Mouse (Mus musculus) midbrain, postnatal 0 days (tissue): ENCODE measurements at regions not wholly inside any gene's neighbourhood (a gene's known extent, or its start where the extent isn't known, plus 50 kb on each side); places are given as distances from the start of the nearest gene placed in this dataset.
A peak's percentile ranks its signal among the peaks of the same experiment; 100 is the strongest.

Experiments used
- ATAC-seq: fragments of 200-750 bp; cut with Nextera tagmentation; 2 replicates; pipeline ENCODE4 v1.8.0; 2017; ENCODE audit warnings: moderate number of reproducible peaks, mild to moderate bottlenecking, moderate TSS enrichment, moderate library complexity; ENCODE audit not compliant: low FRiP score
- DNase-seq: peaks from one replicate; pipeline ENCODE4 v3.0.0-alpha.2; 2015; ENCODE audit warnings: low spot score
- H3K27ac ChIP-seq: fragments of 300-500 bp; sonication (generic); 2 replicates; pipeline ENCODE4 v1.5.1; 2014; ENCODE audit warnings: low read depth, mild to moderate bottlenecking, low read length, mixed read lengths
- H3K27me3 ChIP-seq: fragments of 300-500 bp; sonication (generic); 2 replicates; pipeline ENCODE4 v1.6.1; 2014; ENCODE audit warnings: low read length, control low read depth, mixed read lengths; ENCODE audit not compliant: insufficient read depth
- H3K36me3 ChIP-seq: fragments of 300-500 bp; sonication (generic); 2 replicates; pipeline ENCODE4 v1.6.1; 2014; ENCODE audit warnings: low read length, control low read depth, mixed read lengths; ENCODE audit not compliant: insufficient read depth
- H3K4me1 ChIP-seq: fragments of 300-500 bp; sonication (generic); 2 replicates; pipeline ENCODE4 v1.6.1; 2014; ENCODE audit warnings: mild to moderate bottlenecking, control low read depth, antibody characterized with exemption, low read length, mixed read lengths; ENCODE audit not compliant: insufficient read depth
- H3K4me2 ChIP-seq: fragments of 300-500 bp; sonication (generic); 2 replicates; pipeline ENCODE4 v1.6.1; 2014; ENCODE audit warnings: low read depth, mild to moderate bottlenecking, low read length, mixed read lengths; ENCODE audit not compliant: poor library complexity, severe bottlenecking
- H3K4me3 ChIP-seq: fragments of 300-500 bp; sonication (generic); 2 replicates; pipeline ENCODE4 v1.5.1; 2014; ENCODE audit warnings: low read depth, mild to moderate bottlenecking, low read length, moderate library complexity
- H3K9ac ChIP-seq: fragments of 300-500 bp; sonication (generic); replicated peaks from 2 replicates; pipeline ENCODE4 v1.6.1; 2014; ENCODE audit warnings: mild to moderate bottlenecking, low read length, moderate library complexity, mixed read lengths; ENCODE audit not compliant: poor library complexity, severe bottlenecking
- H3K9me3 ChIP-seq: fragments of 300-500 bp; sonication (generic); 2 replicates; pipeline ENCODE4 v1.6.1; 2016; ENCODE audit warnings: low read length, control low read depth
- CTCF ChIP-seq: IDR thresholded peaks from 2 replicates; pipeline ENCODE4 v1.5.1; 2016; ENCODE audit warnings: antibody characterized with exemption, mild to moderate bottlenecking
- WGBS: fragments of 180-500 bp; shearing (Covaris S2); extraction: QIAGEN DNeasy Blood & Tissue Kit; methylation state at CpG from one replicate; pipeline ENCODE4 v1.1.7; 2014; 5-methylcytosine and 5-hydroxymethylcytosine counted together

DNA sequence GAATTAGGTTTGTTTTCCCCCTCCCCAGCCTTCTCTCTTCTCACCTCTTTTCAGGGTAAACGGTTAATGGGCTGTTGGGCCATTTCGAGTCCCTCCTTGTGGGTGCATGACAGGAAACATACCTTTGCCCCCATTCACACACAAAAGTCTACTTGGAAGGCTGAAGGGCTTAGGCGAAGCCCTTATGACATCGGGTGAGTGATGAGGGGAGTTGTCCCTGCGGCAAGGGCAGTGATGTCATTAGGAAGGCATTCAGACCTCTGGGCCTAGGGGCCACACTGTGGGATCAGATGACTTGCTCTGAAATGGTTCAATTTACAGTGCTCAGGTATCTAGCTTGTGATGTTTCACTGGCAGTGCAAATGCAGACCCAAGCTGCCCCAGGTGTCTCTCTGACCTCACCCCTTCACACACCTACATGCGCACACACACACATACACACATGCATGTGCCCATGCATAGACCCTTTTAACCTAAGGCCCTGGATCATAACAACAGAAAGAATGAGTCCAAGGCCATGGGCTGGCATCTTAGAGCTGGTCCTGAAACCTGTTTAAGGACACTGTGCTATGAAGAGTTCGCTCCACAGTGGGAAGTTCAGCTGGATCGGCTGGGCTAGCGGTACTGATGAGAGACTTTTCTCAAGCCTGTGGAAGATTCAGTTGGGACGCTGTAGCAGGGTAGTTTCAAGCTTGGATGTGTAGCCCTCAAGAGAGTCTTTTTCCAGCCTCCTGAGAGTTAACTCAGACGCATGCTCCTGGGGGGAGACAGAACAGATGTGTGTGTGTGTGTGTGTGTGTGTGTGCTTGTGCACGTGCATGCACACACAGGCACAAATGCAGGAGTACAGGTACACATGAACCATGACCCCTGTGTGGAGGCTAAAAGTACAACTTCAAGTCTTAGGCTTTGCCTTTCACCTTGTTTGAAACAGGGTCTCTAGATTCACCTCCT lies 298.8 kb downstream of the 1500009L16Rik start:
- Histone ChIP-seq H3K27me3 (no peaks in the 10 kb centered on the region), H3K4me2 (no peak overlapping the region), H3K9me3 (no peaks in the 10 kb centered on the region), H3K9ac (no peak overlapping the region), H3K27ac (no peak overlapping the region), H3K36me3 (no peaks in the 10 kb centered on the region), H3K4me3 (no peak overlapping the region), H3K4me1 (no peaks in the 10 kb centered on the region; the same call in 1 of the 2 replicates)
- ATAC-seq (no peak), DNase-seq (no peak)
- WGBS, result 91% methylated on average over 12 of the region's 12 CpGs
- TF ChIP-seq CTCF, result no peak

DNA sequence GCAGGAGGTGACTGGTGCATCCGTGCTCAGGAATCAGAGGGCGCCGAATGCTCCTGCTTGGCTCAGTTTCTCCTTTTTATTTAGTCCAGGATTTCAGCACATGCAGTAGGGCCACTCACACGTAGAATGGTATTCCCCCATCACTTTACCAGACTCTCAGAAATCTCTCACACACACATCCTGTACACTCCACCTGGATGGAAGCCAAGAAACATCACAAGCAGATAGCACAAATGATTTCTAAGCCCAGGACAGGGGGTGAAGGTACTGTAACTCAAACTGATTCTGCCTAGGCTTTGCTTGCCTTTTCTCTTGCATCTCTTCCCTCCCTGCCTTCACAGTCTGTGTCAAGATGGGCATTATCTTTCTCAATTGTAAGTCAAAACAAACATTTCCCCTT lies 301.6 kb downstream of the 1500009L16Rik start:
- no peak overlapping the region for H3K9ac ChIP-seq
- no peaks in the 10 kb centered on the region for H3K27me3 ChIP-seq
- DNase-seq, result no peak
- H3K27ac ChIP-seq, result no peak overlapping the region
- no peaks in the 10 kb centered on the region for H3K9me3 ChIP-seq
- no peak for TF ChIP-seq CTCF
- 81% methylated on average over 4 of the region's 4 CpGs for WGBS
- no peak overlapping the region for H3K4me2 ChIP-seq
- H3K4me1 ChIP-seq, result no peaks in the 10 kb centered on the region; the same call in 1 of the 2 replicates
- no peak for ATAC-seq
- no peak overlapping the region for H3K4me3 ChIP-seq
- H3K36me3 ChIP-seq, result no peaks in the 10 kb centered on the region

DNA sequence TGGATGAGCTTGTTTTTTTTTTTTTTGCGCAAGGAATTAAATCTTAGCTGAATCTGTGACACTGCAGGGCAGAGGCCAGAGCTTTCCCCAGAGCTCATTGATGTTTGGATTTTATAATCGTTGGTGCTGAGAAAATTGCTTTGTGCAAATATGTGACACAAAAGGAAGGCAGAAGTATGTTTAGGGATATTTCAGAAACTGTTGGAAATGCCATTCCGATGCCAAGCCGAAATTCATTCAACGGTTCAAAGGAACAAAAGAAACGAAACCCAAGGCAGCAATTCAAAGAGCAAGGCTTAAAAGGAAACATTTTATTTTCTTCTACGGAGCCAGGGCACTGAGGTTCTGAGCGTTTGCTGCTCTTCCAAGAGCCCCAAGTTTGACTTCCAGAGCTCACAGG lies 302.2 kb downstream of the 1500009L16Rik start:
- ATAC-seq (no peak), DNase-seq (peak; percentile 4)
- H3K36me3 ChIP-seq, result no peaks in the 10 kb centered on the region

DNA sequence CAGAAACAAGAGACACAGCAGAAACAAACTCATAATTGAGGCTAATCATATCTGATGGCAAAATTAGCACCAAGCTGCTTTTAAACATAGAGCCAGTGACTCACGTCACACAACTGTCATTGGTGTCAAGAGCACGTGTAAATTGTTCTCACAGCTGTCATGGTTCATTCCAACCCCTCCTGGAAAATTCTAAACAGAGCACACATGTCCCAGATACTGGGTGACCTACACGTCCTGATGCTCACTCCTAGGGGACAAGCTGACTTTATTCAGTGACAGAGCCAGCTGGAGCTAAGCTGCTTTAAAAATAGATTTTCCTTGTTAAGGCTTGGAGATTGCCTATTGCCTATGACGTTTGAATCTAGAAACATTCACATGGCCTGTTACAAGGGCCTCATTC lies 304.1 kb downstream of the 1500009L16Rik start:
- H3K27me3 ChIP-seq, result no peaks in the 10 kb centered on the region
- DNase-seq, result peak; percentile 40

More for the DNA sequence above, 302.2 kb downstream of the 1500009L16Rik start:
- Histone ChIP-seq H3K4me2 (no peak overlapping the region), H3K9ac (no peak overlapping the region), H3K4me1 (no peaks in the 10 kb centered on the region; the same call in 1 of the 2 replicates), H3K9me3 (no peaks in the 10 kb centered on the region), H3K4me3 (no peak overlapping the region), H3K27me3 (no peaks in the 10 kb centered on the region), H3K27ac (no peak overlapping the region)
- no peak for TF ChIP-seq CTCF
- 27% methylated on average over 8 of the region's 8 CpGs for WGBS

DNA sequence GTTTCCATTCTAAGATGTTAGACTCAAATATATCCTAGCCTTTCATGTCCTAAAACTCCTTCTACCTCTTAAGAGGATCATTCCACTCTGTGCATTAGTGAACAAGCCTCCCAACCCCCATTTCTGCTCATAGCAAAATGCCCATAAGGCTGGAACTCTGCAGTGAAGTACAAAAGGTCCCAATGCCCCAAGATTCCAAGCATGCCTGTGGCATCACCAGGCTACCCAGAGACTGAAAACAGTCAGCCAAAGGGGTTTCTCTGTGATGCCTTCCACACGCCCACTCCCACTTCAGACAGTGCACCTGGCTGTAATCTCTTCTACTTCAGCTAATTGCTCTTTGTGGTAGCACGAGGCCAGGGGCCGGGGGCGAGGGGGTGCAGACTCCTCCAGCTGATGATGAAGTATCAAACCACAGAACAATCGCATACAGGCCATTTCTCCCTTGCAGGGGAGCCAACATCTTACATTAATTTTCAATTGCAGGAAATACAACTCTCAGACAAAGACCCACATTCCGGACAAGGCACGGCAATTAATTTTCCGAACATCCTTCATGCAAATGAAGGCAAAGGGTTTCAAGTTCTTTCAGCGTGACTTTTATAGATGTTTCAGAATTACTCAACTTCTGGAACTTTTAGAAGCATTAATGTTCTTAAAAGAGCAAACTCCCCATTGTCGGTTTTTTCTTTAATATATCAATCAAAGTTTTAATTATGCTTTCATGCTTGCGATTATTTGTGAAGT lies 313.6 kb downstream of the 1500009L16Rik start:
- Histone ChIP-seq H3K4me3 (no peak overlapping the region), H3K9ac (no peak overlapping the region), H3K27me3 (no peaks in the 10 kb centered on the region), H3K4me2 (no peak overlapping the region), H3K36me3 (no peaks in the 10 kb centered on the region), H3K9me3 (no peaks in the 10 kb centered on the region), H3K4me1 (no peaks in the 10 kb centered on the region), H3K27ac (no peak overlapping the region)
- no peak for TF ChIP-seq CTCF
- ATAC-seq, result no peak
- DNase-seq, result no peak
- 66% methylated on average over 11 of the region's 11 CpGs for WGBS

More for the DNA sequence above, 304.1 kb downstream of the 1500009L16Rik start:
- H3K9me3 ChIP-seq, result no peaks in the 10 kb centered on the region
- H3K9ac ChIP-seq, result no peak overlapping the region
- no peak overlapping the region for H3K4me3 ChIP-seq
- no peaks in the 10 kb centered on the region for H3K36me3 ChIP-seq
- no peaks in the 10 kb centered on the region; the same call in 1 of the 2 replicates for H3K4me1 ChIP-seq
- H3K27ac ChIP-seq, result no peak overlapping the region
- H3K4me2 ChIP-seq, result no peak overlapping the region
- WGBS, result 55% methylated on average over 4 of the region's 4 CpGs
- TF ChIP-seq CTCF, result no peak
- no peak for ATAC-seq

DNA sequence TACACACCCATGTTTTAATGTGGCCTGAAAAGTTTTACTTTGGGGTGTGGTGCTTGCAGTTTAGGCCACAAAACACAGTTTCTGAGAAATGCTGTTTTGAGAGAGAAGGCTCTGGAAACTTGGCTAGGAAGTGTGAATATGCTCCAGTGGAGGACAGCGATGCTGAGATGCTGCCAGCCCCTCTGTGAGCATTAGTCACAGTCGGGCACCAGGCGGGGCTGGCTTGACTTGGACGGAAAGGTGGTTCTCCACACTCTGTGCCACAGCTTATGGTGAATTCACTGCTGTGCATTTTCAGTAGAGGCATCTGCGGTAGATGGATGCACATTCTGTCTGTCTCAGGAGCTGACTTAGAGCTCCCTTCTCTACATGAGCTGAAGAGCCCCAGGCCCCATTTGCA lies 326.0 kb downstream of the 1500009L16Rik start:
- Histone ChIP-seq H3K4me2 (no peak overlapping the region), H3K9me3 (no peaks in the 10 kb centered on the region), H3K36me3 (no peaks in the 10 kb centered on the region), H3K9ac (no peak overlapping the region), H3K27me3 (no peaks in the 10 kb centered on the region), H3K27ac (no peak overlapping the region), H3K4me3 (no peak overlapping the region), H3K4me1 (no peaks in the 10 kb centered on the region)
- WGBS, result 75% methylated on average over 5 of the region's 5 CpGs
- TF ChIP-seq CTCF, result no peak
- DNase-seq, result peak; percentile 63
- no peak for ATAC-seq
